Mouse (Mus musculus) midbrain, postnatal 0 days (tissue): ENCODE data around the gene Ace. TPM values are rescaled to one million over a fixed set of nuclear protein-coding genes. Genes with fewer than 3 reads are reported as not detected.

ENCODE experiments used
- ATAC-seq: fragments of 200-750 bp; cut with Nextera tagmentation; 2 replicates; pipeline ENCODE4 v1.8.0; 2017; ENCODE audit warnings: moderate number of reproducible peaks, mild to moderate bottlenecking, moderate TSS enrichment, moderate library complexity; ENCODE audit not compliant: low FRiP score
- DNase-seq: peaks from one replicate; pipeline ENCODE4 v3.0.0-alpha.2; 2015; ENCODE audit warnings: low spot score
- H3K27ac ChIP-seq: fragments of 300-500 bp; sonication (generic); 2 replicates; pipeline ENCODE4 v1.5.1; 2014; ENCODE audit warnings: low read depth, mild to moderate bottlenecking, low read length, mixed read lengths
- H3K27me3 ChIP-seq: fragments of 300-500 bp; sonication (generic); 2 replicates; pipeline ENCODE4 v1.6.1; 2014; ENCODE audit warnings: low read length, control low read depth, mixed read lengths; ENCODE audit not compliant: insufficient read depth
- H3K36me3 ChIP-seq: fragments of 300-500 bp; sonication (generic); 2 replicates; pipeline ENCODE4 v1.6.1; 2014; ENCODE audit warnings: low read length, control low read depth, mixed read lengths; ENCODE audit not compliant: insufficient read depth
- H3K4me1 ChIP-seq: fragments of 300-500 bp; sonication (generic); 2 replicates; pipeline ENCODE4 v1.6.1; 2014; ENCODE audit warnings: mild to moderate bottlenecking, control low read depth, antibody characterized with exemption, low read length, mixed read lengths; ENCODE audit not compliant: insufficient read depth
- H3K4me2 ChIP-seq: fragments of 300-500 bp; sonication (generic); 2 replicates; pipeline ENCODE4 v1.6.1; 2014; ENCODE audit warnings: low read depth, mild to moderate bottlenecking, low read length, mixed read lengths; ENCODE audit not compliant: poor library complexity, severe bottlenecking
- H3K4me3 ChIP-seq: fragments of 300-500 bp; sonication (generic); 2 replicates; pipeline ENCODE4 v1.5.1; 2014; ENCODE audit warnings: low read depth, mild to moderate bottlenecking, low read length, moderate library complexity
- H3K9ac ChIP-seq: fragments of 300-500 bp; sonication (generic); replicated peaks from 2 replicates; pipeline ENCODE4 v1.6.1; 2014; ENCODE audit warnings: mild to moderate bottlenecking, low read length, moderate library complexity, mixed read lengths; ENCODE audit not compliant: poor library complexity, severe bottlenecking
- H3K9me3 ChIP-seq: fragments of 300-500 bp; sonication (generic); 2 replicates; pipeline ENCODE4 v1.6.1; 2016; ENCODE audit warnings: low read length, control low read depth
- CTCF ChIP-seq: IDR thresholded peaks from 2 replicates; pipeline ENCODE4 v1.5.1; 2016; ENCODE audit warnings: antibody characterized with exemption, mild to moderate bottlenecking
- WGBS: fragments of 180-500 bp; shearing (Covaris S2); extraction: QIAGEN DNeasy Blood & Tissue Kit; methylation state at CpG from one replicate; pipeline ENCODE4 v1.1.7; 2014; 5-methylcytosine and 5-hydroxymethylcytosine counted together
- polyA plus RNA-seq: library from polyadenylated mRNA; unstranded; fragments of >200 nt; fragmentation: Nextera tagmentation; extraction: Ambion mirVana; gene quantifications from 2 replicates; pipeline ENCODE4 v1.2.1, GENCODE M21; 2015
- total RNA-seq: library from RNA; depleted of rRNA; stranded (reverse); fragments of >200 nt; gene quantifications from 2 replicates; pipeline ENCODE4 v1.2.3, GENCODE M21; 2014

Ace gene
- total and polyA plus RNA-seq, 2 experiments from 2014 or later = 10.0 to 25.1 TPM

DNA sequence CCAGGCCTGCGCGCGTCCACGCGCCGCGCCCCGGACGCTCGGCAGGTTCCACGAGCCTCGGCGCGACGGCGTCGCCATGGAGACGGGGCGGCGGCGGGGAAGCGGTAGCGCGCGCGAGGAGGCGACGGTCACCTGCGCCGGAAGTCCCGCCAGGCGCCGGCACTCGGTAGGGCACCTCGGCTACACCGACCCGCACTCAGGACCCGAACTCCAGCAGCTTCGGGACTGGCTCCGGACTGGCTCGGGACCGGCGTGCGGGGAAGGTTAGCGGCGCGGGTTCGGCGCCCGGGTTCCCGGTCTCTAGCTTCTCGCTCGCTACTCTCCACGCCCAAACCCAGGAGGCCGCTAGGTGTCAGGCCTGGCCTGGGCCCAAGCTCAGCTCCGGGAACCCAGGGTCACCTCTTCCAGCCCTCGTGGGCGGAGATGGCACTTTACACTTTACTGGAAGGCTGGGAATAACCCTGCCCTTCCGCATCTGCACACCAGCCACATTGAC is 23.6 kb upstream of the Ace start:
- H3K4me1 ChIP-seq = peaks cover 10% of the 10 kb centered on the region
- peak overlapping the region; percentile 67 for H3K9ac ChIP-seq
- 1% methylated on average over 58 of the region's 59 CpGs for WGBS
- no peaks in the 10 kb centered on the region; the same call in 1 of the 2 replicates for H3K36me3 ChIP-seq
- DNase-seq = peak; percentile 66
- peak; percentile 72 for TF ChIP-seq CTCF
- peak overlapping the region; percentile 70 for H3K4me3 ChIP-seq
- no peaks in the 10 kb centered on the region for H3K9me3 ChIP-seq
- peak overlapping the region; percentile 70 for H3K27ac ChIP-seq
- no peaks in the 10 kb centered on the region; the same call in 1 of the 2 replicates for H3K27me3 ChIP-seq
- peak overlapping the region; percentile 83 for H3K4me2 ChIP-seq
- peak; percentile 66 for ATAC-seq

DNA sequence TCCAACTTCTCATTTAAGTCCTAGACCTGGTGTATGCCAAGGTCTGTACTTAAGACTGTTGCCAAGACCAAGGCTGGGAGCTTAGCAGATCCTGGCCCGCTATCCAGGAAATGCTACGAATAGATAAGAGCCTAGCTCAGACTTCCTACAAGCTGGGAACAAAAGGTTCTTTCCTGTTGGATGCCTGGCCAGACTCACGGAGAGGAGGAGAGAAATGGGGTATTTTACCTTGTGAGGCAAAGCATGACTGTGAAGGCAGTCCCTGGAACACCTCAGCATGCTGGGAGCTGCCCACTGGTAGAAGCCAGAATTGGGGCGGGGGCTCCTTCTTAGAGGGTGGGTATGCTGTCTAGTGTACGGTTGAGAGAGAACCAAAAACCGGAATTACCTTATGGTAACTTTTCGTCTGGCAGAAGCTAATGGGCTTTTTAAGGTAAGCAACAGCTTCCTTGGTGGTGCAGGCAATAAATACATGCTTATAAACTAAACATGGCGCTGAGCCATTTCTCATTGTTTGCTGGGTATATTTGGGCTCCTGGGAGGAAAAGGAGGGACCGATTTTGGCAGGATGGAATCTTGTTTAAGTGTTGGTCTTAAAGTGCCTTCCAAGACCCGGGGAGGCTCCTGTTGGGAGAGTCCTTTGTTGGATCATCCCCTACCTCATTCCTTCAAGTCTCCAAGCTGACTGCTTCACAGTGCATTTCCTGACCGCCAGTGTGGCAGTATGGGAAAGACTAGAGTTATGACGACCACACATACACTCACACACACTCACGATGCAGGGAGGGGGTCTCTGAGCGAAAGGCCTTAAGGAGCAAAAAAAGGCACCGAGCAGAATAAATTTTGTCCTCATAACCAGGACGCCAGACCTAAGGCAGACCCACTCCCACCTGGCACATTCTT is 22.7 kb upstream of the Ace start:
- Histone ChIP-seq H3K4me2 (peak overlapping the region; percentile 83), H3K36me3 (no peaks in the 10 kb centered on the region; the same call in 1 of the 2 replicates), H3K27ac (peak overlapping the region; percentile 21; the same call in 1 of the 2 replicates), H3K9me3 (no peaks in the 10 kb centered on the region), H3K9ac (peak overlapping the region; percentile 67), H3K27me3 (no peaks in the 10 kb centered on the region), H3K4me1 (peaks cover 10% of the 10 kb centered on the region), H3K4me3 (peak overlapping the region; percentile 70)
- 73% methylated on average over 16 of the region's 16 CpGs for WGBS
- ATAC-seq (no peak), DNase-seq (peak; percentile 37)
- TF ChIP-seq CTCF = no peak

DNA sequence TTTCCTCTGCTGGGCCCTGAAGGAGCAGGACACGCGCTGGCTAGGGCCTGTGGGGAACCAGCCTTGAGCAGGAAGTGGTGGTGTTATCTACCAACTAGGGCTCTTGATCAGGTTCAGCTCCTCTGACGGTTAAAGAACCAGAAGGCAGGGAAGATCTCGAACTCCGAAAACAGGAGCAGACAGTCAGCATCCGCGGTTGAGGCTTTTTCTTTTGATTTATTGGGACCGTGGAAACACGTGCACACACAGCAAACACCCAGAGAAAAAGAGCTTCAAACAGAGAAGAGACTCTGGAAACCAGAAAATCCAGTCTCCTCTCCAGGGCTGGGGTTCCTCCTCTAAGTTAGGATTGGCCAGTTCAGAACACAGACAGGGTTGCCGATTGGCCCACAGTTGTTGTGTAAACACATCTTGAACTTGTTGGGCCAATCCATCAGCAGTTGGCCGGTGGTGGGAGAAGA is 21.0 kb upstream of the Ace start:
- Histone ChIP-seq H3K4me2 (no peak overlapping the region), H3K9me3 (no peaks in the 10 kb centered on the region), H3K36me3 (no peaks in the 10 kb centered on the region; the same call in 1 of the 2 replicates), H3K4me1 (peaks cover 10% of the 10 kb centered on the region), H3K27ac (no peak overlapping the region), H3K27me3 (no peaks in the 10 kb centered on the region), H3K9ac (no peak overlapping the region), H3K4me3 (no peak overlapping the region)
- 58% methylated on average over 11 of the region's 11 CpGs for WGBS
- TF ChIP-seq CTCF = no peak
- no peak for ATAC-seq
- DNase-seq = no peak

DNA sequence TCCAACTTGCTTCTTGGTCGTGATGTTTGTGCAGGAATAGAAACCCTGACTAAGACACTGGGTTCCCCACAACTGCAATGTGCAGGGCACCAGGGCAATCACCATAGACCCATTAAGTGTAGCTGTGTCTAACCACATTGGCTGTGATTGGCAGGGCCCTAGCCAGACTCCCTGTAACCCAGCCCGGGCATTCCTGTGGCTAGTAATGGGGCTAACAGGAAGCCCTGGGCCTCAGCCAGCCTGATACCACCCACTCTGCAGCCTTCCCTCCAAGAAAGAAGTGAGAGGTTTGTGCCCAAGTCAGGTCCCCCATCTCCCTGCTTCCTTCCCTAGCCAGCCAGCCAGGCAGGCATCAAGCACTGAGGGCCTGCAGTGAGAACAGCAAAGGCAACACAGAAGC is 19.5 kb upstream of the Ace start:
- Histone ChIP-seq H3K4me3 (no peak overlapping the region), H3K9ac (no peak overlapping the region), H3K27me3 (no peaks in the 10 kb centered on the region), H3K4me2 (no peak overlapping the region), H3K27ac (no peak overlapping the region), H3K36me3 (no peaks in the 10 kb centered on the region; the same call in 1 of the 2 replicates), H3K9me3 (no peaks in the 10 kb centered on the region), H3K4me1 (peaks cover 10% of the 10 kb centered on the region)
- ATAC-seq = no peak
- 78% methylated on average over 2 of the region's 2 CpGs for WGBS
- no peak for TF ChIP-seq CTCF
- DNase-seq = no peak

DNA sequence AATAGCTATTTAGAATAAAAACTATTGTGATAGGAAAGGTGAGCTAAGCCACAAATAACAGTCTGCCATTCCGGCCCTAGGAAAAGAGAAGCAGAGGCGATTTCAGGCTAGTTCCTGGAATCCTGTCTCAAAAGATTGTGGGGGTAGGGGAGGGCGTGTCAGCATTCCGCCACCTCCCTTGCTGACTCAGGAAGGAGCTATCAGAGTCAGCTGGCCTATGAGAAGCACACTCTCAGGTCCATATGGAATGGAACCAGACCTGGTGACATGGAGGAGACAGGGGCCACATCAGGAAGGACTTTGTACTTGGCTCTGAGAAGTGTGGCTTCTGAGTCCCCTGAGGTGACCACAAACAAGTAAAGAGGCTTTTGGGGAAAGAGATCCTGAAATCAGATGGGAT is 17.2 kb upstream of the Ace start:
- TF ChIP-seq CTCF = no peak
- no peak for DNase-seq
- Histone ChIP-seq H3K4me2 (no peak overlapping the region), H3K36me3 (no peaks in the 10 kb centered on the region; the same call in 1 of the 2 replicates), H3K9me3 (no peaks in the 10 kb centered on the region), H3K4me1 (no peaks in the 10 kb centered on the region), H3K27me3 (no peaks in the 10 kb centered on the region), H3K27ac (no peak overlapping the region), H3K4me3 (no peak overlapping the region), H3K9ac (no peak overlapping the region)
- no peak for ATAC-seq
- WGBS = 79% methylated on average over 4 of the region's 4 CpGs

DNA sequence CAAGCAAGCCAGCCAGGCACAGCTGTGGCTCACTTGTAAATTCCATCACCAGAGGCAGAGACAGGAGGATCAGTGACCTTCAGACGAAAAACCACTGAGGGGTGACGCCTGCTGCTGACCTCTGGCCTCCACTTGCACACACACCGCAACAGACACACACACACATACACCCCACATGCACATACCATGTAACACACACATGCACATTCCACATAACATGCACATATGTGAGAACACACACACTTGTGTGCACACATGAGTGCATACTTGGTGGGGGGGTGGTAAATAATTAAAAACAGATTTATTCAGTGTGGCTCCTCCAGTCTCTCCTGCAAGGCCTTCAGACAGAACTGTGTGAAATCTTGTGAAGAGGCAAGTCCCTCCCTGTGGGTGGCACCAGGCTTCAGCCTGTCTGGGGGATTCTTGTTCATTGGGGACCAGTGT is 16.1 kb upstream of the Ace start:
- no peaks in the 10 kb centered on the region for H3K4me1 ChIP-seq
- WGBS = 40% methylated on average over 3 of the region's 3 CpGs
- H3K4me3 ChIP-seq = no peak overlapping the region
- DNase-seq (no peak), ATAC-seq (no peak)
- no peaks in the 10 kb centered on the region for H3K9me3 ChIP-seq
- no peak for TF ChIP-seq CTCF
- H3K36me3 ChIP-seq = no peaks in the 10 kb centered on the region; the same call in 1 of the 2 replicates
- H3K4me2 ChIP-seq = no peak overlapping the region
- no peaks in the 10 kb centered on the region for H3K27me3 ChIP-seq
- no peak overlapping the region for H3K27ac ChIP-seq
- H3K9ac ChIP-seq = no peak overlapping the region
